Mouse (Mus musculus): ENCODE results near the gene Zcchc8. TPM values are rescaled to one million over a fixed set of nuclear protein-coding genes. Genes with fewer than 3 reads are reported as not detected.
A peak's percentile ranks its signal among the peaks of the same experiment; 100 is the strongest.
"Not testable (repeated sequence)": the region's sequence is repeated elsewhere in the genome, so short reads cannot be mapped to it uniquely, and the experiment has no call there.

Zcchc8 gene
- polyA plus RNA-seq, 1 experiment = 114 TPM

GRCm38 (mm10) chr5:123747604-123748003 lies 26.7 kb upstream of the Zcchc8 start:
- H3K36me3 ChIP-seq (ENCODE audit: control insufficient read depth, insufficient read depth, low read length, poor library complexity, severe bottlenecking) = peaks cover 40% of the 10 kb centered on the region
- TF ChIP-seq POLR2A (IDR thresholded peaks at IDR 0.05; ENCODE audit: insufficient read depth, low read length) (no peak), CTCF (IDR thresholded peaks at IDR 0.05; ENCODE audit: low read depth, low read length) (no peak), EP300 (IDR thresholded peaks at IDR 0.05; ENCODE audit: insufficient read depth, low read depth, low read length) (no peak)
- peaks cover 3% of the 10 kb centered on the region for H3K4me1 ChIP-seq (ENCODE audit: control insufficient read depth, insufficient read depth, low read length)
- H3K27me3 ChIP-seq (ENCODE audit: control insufficient read depth, insufficient read depth, low read length, poor library complexity, severe bottlenecking) = no peaks in the 10 kb centered on the region
- H3K27ac ChIP-seq (ENCODE audit: insufficient read depth, low read length) = no peak overlapping the region
- H3K9ac ChIP-seq (ENCODE audit: low read depth, poor library complexity, severe bottlenecking) = peak overlapping the region; percentile 93
- no peaks in the 10 kb centered on the region for H3K9me3 ChIP-seq (replicated peaks; ENCODE audit: control insufficient read depth, insufficient read depth, low read length, poor library complexity, severe bottlenecking)
- H3K4me3 ChIP-seq (ENCODE audit: low read depth, low read length) = peak overlapping the region; percentile 100

GRCm38 (mm10) chr5:123746253-123746652 lies 25.4 kb upstream of the Zcchc8 start:
- H3K4me3 ChIP-seq (ENCODE audit: low read depth, low read length) = no peak overlapping the region
- peaks cover 51% of the 10 kb centered on the region for H3K36me3 ChIP-seq (ENCODE audit: control insufficient read depth, insufficient read depth, low read length, poor library complexity, severe bottlenecking)
- H3K27me3 ChIP-seq (ENCODE audit: control insufficient read depth, insufficient read depth, low read length, poor library complexity, severe bottlenecking) = no peaks in the 10 kb centered on the region
- H3K27ac ChIP-seq (ENCODE audit: insufficient read depth, low read length) = no peak overlapping the region
- H3K9ac ChIP-seq (ENCODE audit: low read depth, poor library complexity, severe bottlenecking) = peak overlapping the region; percentile 77
- no peak for TF ChIP-seq POLR2A (IDR thresholded peaks at IDR 0.05; ENCODE audit: insufficient read depth, low read length)
- no peak for TF ChIP-seq EP300 (IDR thresholded peaks at IDR 0.05; ENCODE audit: insufficient read depth, low read depth, low read length)
- TF ChIP-seq CTCF (IDR thresholded peaks at IDR 0.05; ENCODE audit: low read depth, low read length) = no peak
- peaks cover 3% of the 10 kb centered on the region for H3K4me1 ChIP-seq (ENCODE audit: control insufficient read depth, insufficient read depth, low read length)
- no peaks in the 10 kb centered on the region for H3K9me3 ChIP-seq (replicated peaks; ENCODE audit: control insufficient read depth, insufficient read depth, low read length, poor library complexity, severe bottlenecking)

- no peak for TF ChIP-seq CTCF (IDR thresholded peaks at IDR 0.05; ENCODE audit: low read depth, low read length)
- no peak for TF ChIP-seq POLR2A (IDR thresholded peaks at IDR 0.05; ENCODE audit: insufficient read depth, low read length)
- TF ChIP-seq EP300 (IDR thresholded peaks at IDR 0.05; ENCODE audit: insufficient read depth, low read depth, low read length) = no peak
- Histone ChIP-seq H3K4me3 (ENCODE audit: low read depth, low read length) (no peak overlapping the region), H3K27ac (ENCODE audit: insufficient read depth, low read length) (no peak overlapping the region), H3K36me3 (ENCODE audit: control insufficient read depth, insufficient read depth, low read length, poor library complexity, severe bottlenecking) (peaks cover 69% of the 10 kb centered on the region), H3K9ac (ENCODE audit: low read depth, poor library complexity, severe bottlenecking) (no peak overlapping the region), H3K9me3 (replicated peaks; ENCODE audit: control insufficient read depth, insufficient read depth, low read length, poor library complexity, severe bottlenecking) (no peaks in the 10 kb centered on the region), H3K4me1 (ENCODE audit: control insufficient read depth, insufficient read depth, low read length) (peaks cover 2% of the 10 kb centered on the region), H3K27me3 (ENCODE audit: control insufficient read depth, insufficient read depth, low read length, poor library complexity, severe bottlenecking) (no peaks in the 10 kb centered on the region)
Observed at GRCm38 (mm10) chr5:123744358-123744757, 23.5 kb upstream of the Zcchc8 start.

GRCm38 (mm10) chr5:123730981-123731380 lies 10.1 kb upstream of the Zcchc8 start:
- Histone ChIP-seq H3K4me1 (ENCODE audit: control insufficient read depth, insufficient read depth, low read length) (no peaks in the 10 kb centered on the region), H3K4me3 (ENCODE audit: low read depth, low read length) (no peak overlapping the region), H3K9me3 (replicated peaks; ENCODE audit: control insufficient read depth, insufficient read depth, low read length, poor library complexity, severe bottlenecking) (no peaks in the 10 kb centered on the region), H3K27me3 (ENCODE audit: control insufficient read depth, insufficient read depth, low read length, poor library complexity, severe bottlenecking) (no peaks in the 10 kb centered on the region), H3K36me3 (ENCODE audit: control insufficient read depth, insufficient read depth, low read length, poor library complexity, severe bottlenecking) (peaks cover 80% of the 10 kb centered on the region), H3K27ac (ENCODE audit: insufficient read depth, low read length) (no peak overlapping the region), H3K9ac (ENCODE audit: low read depth, poor library complexity, severe bottlenecking) (no peak overlapping the region)
- no peak for TF ChIP-seq POLR2A (IDR thresholded peaks at IDR 0.05; ENCODE audit: insufficient read depth, low read length)
- no peak for TF ChIP-seq CTCF (IDR thresholded peaks at IDR 0.05; ENCODE audit: low read depth, low read length)
- TF ChIP-seq EP300 (IDR thresholded peaks at IDR 0.05; ENCODE audit: insufficient read depth, low read depth, low read length) = no peak

- H3K27me3 ChIP-seq (ENCODE audit: control insufficient read depth, insufficient read depth, low read length, poor library complexity, severe bottlenecking); H3K27ac ChIP-seq (ENCODE audit: insufficient read depth, low read length); H3K9me3 ChIP-seq (replicated peaks; ENCODE audit: control insufficient read depth, insufficient read depth, low read length, poor library complexity, severe bottlenecking); H3K4me3 ChIP-seq (ENCODE audit: low read depth, low read length); H3K9ac ChIP-seq (ENCODE audit: low read depth, poor library complexity, severe bottlenecking); H3K4me1 ChIP-seq (ENCODE audit: control insufficient read depth, insufficient read depth, low read length): not testable (repeated sequence)
- peaks cover 12% of the 10 kb centered on the region for H3K36me3 ChIP-seq (ENCODE audit: control insufficient read depth, insufficient read depth, low read length, poor library complexity, severe bottlenecking)
Observed at GRCm38 (mm10) chr5:123723816-123724215, 2.9 kb upstream of the Zcchc8 start.

GRCm38 (mm10) chr5:123714622-123715021 lies 6.3 kb downstream of the Zcchc8 start:
- no peak overlapping the region for H3K4me3 ChIP-seq (ENCODE audit: low read depth, low read length)
- H3K9ac ChIP-seq (ENCODE audit: low read depth, poor library complexity, severe bottlenecking) = no peak overlapping the region
- H3K9me3 ChIP-seq (replicated peaks; ENCODE audit: control insufficient read depth, insufficient read depth, low read length, poor library complexity, severe bottlenecking) = no peaks in the 10 kb centered on the region
- peaks cover 51% of the 10 kb centered on the region for H3K36me3 ChIP-seq (ENCODE audit: control insufficient read depth, insufficient read depth, low read length, poor library complexity, severe bottlenecking)
- TF ChIP-seq POLR2A (IDR thresholded peaks at IDR 0.05; ENCODE audit: insufficient read depth, low read length) = no peak
- no peak for TF ChIP-seq EP300 (IDR thresholded peaks at IDR 0.05; ENCODE audit: insufficient read depth, low read depth, low read length)
- TF ChIP-seq CTCF (IDR thresholded peaks at IDR 0.05; ENCODE audit: low read depth, low read length) = no peak
- no peak overlapping the region for H3K27ac ChIP-seq (ENCODE audit: insufficient read depth, low read length)
- no peaks in the 10 kb centered on the region for H3K27me3 ChIP-seq (ENCODE audit: control insufficient read depth, insufficient read depth, low read length, poor library complexity, severe bottlenecking)
- no peaks in the 10 kb centered on the region for H3K4me1 ChIP-seq (ENCODE audit: control insufficient read depth, insufficient read depth, low read length)

Data from ES-Bruce4 (cell line).